Mouse (Mus musculus): ENCODE measurements around the gene Lrrc8c.

The Lrrc8c gene

DNA sequence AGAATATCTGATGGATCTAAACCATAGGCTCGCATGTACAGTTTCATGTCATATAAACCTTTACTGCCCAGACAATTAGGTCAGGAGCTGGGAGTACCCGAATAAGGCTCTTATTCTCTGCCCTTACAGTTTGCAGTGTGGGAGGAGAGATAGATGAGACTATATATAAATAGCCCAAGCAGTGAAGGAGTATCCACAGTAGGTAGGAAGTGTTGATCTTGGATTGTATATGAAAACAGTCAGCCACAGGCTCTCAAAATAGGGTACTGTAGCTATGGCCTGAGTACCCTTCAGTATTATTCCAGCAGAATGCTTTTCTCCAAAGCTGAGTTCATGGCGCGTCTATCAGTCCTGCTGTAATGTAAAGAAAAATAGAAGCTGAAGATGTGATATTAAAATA is 27.9 kb downstream of the Lrrc8c start:
- DNase-seq (ENCODE audit: low spot score in 2 of 2) = no peak

DNA sequence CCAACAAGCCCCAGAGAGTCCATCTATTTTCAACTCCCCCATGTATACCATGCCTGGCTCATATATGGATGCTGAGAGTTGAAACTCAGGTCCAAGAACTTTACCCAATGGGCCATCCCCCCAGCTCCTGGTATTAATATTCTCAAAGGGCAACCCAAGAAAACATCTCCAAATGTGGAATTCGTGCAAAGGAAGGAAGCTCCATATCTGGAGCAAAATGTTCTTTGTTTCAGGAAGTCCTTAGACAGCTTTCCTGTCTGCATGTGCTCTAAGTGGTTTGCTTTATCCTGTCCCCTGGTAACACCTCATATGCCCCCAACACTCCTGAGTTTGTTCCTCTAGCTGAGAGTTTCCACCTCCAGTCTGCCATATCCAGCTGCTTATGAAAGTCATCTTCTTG is 32.6 kb downstream of the Lrrc8c start:
- DNase-seq (ENCODE audit: low spot score in 2 of 2) = no peak

DNA sequence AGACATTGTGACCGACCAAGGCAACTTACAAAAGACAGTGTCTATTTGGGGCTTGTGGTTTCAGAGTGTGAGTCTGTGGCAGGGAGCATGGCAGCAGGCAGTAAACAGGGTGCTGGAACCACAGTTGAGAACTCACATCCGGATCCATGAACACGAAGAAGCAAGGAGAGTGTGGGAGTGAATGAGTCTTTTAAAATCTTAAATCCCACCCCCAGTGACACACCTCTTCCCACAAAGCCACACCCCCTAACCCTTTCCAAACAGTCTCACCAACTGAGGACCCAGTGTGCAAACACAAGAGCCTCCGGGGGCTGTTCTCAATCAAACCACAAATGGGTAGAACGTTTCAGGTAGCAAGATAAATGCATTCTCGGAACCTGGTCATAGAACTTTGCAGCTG is 37.1 kb downstream of the Lrrc8c start:
- no peak for DNase-seq (ENCODE audit: low spot score in 2 of 2)

DNA sequence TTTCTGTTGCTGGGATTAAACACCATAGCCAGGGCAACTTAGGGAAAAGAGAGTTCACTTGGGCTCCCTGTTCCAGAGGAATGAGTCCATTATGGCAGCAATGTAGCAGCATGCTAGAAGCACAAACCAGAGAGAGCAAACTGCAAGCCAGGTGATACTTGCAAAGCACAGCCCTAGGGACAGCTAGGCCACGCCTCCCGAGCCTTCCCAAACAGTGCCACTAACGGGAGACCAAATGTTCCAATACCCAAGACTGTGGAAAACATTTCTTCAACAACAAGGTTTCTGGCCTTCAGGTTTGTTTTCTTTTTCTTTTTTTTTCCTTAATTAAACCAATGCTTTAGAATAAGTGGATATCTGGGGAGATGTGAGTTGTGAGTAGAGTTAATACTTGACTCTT is 38.2 kb downstream of the Lrrc8c start:
- no peak for DNase-seq (ENCODE audit: low spot score in 2 of 2)

DNA sequence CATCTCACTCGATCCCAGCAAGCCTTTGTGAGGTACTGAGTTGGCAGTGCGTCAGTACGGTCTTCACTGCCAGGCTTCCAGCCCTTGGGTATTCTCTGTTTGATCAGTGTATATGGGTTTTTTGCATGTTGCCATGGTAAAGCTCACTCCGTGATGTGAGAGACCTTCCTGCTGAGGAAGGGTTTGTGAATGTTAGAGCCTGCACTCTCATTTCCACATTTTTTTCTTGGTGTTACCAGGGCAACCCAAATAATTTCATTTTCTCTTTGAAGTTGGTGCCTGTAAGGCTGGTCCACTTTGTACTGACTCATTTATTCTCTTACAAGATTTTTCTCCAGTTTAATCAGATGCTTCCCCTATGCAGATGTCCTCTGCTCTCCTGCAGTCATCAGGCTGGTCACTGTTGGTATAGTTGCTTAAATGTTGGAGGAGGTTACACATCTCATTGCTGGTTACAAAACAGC is 38.6 kb downstream of the Lrrc8c start:
- DNase-seq (ENCODE audit: low spot score in 2 of 2) = no peak

DNA sequence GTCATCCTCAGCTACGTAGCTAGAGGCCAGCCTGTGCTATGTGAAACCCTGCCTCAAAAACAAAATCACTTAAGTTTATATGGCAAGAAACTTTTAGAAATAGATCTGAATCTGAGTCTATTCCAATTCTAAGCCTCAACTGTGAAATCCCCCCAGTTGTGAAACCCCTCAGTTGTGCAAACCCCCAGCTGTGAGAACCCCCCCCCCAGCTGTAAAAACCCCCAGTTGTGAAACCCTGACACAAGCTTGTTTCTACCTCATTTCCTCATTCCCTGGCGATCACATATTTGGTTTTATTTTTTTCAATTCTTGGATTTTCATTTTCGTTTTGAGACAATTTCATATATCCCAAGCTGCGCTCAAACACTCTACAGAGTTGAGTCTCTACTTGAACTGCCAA is 39.3 kb downstream of the Lrrc8c start:
- DNase-seq (ENCODE audit: low spot score in 2 of 2) = no peak

DNA sequence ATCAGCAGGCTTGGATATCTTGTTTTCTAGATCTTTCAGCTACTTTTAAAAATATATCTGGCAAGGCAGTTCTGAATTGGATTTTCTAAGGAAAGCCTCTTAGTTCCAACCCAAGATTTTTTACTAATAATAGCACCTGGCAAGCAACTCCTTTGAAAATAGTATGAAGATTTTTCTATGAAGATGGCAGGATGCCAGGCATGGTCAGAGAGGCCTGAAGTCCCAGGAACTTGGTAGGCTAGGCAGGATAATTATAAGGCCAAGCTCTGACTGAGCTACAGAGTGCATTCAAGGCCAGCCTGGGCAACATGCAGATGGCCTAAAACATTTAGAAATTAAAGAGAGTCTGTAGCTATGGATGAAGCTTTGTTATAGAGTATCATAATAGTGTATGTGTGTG is 42.7 kb downstream of the Lrrc8c start:
- DNase-seq (ENCODE audit: low spot score in 2 of 2) = no peak

DNA sequence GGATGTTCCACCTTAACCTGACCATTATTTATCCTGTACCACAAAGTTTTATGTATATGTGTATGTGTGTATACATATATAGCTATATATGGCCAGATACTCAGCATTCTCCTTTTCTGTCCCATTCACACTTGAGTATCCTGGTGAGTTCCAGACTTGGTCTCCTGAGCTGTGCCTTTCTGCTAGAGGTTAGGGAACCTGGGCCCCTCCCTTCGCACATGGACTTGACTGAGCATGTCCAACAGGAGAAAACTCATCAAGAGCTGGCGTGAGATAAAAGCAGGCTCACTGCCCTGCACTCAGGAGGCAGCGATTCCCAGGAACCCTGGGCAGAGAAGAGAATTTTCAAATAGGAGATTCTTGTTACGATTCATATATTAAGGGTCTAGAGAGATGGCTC is 45.6 kb downstream of the Lrrc8c start:
- no peak for DNase-seq (ENCODE audit: low spot score in 2 of 2)

DNA sequence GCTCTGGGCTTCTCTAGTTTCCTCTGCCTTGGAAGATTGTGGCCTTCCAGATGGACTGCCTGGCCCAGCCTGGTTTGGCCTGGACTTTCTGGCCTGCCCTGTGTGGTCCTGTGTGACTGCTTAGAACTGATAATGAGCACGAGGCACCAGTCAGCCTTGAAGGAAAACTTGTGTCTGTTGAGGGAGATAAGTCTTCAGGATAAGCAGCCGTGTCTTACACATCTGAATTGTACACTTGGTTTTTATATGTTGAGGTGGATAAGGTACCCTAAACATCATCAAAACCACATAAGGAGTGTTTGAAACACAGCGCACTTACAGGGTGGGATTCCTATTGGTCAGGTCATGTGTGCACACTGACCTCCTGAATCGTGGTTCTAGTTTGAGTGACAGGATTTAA is 46.6 kb downstream of the Lrrc8c start:
- DNase-seq (ENCODE audit: low spot score in 2 of 2) = no peak

DNA sequence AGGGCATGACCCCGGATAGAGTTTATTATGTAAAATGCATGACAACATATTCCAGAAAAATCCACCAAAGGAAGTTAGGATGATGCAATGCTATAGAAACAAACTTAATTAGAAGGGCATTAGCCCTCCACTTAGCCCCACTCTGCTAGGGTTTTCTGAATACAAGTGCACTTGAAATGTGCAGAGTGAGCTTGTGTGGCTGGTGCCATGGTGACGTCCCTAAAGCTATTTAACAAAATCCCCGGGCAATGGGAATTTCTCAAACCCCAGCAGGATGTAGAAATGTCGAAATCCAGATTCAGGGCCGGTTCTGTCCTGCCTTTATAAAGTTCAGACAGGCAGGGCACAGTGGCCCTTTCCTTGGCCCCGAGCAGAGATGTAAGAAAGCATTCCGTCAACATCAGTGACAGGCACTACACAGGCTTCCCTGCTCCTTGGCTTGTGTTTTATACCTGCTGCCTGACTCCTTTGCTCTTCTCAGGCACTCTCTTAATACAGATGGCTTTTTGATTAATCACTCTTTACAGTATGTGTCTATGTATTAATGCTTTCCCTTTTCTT is 47.7 kb downstream of the Lrrc8c start:
- DNase-seq (ENCODE audit: low spot score in 2 of 2) = no peak

DNA sequence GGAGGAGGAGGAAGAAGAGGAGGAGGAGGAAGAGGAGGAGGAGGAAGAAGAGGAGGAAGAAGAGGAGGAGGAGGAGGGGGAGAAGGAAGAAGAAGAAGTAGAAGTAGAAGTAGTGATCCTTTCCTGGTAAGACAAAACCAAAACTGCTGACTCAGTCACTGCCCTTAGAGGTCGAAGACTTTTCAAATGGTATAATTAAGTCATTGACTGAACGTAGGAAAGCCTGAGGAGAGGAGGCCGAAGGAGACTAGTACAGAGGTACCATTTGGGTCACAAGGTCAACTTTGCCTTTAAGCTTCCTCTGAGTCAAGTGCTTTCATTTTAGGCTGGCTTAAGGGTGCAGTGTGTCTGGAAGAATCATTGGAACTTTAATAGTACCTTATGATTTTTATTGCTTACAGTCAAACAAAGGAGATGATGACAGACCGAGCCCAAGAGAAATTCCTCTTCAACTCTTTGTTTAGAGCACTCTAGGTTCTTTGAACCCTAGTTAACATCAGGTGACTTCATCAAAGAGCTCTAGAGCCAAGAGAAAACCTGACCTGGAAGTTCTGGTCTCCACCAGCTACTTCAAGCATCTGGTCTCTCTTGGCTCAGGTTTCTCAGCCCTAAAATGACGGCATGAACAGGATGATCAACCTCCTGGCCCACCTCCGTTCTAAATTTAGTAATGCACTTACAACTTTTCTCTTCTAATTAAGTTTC is 49.0 kb downstream of the Lrrc8c start:
- no peak for DNase-seq (ENCODE audit: low spot score in 2 of 2)

DNA sequence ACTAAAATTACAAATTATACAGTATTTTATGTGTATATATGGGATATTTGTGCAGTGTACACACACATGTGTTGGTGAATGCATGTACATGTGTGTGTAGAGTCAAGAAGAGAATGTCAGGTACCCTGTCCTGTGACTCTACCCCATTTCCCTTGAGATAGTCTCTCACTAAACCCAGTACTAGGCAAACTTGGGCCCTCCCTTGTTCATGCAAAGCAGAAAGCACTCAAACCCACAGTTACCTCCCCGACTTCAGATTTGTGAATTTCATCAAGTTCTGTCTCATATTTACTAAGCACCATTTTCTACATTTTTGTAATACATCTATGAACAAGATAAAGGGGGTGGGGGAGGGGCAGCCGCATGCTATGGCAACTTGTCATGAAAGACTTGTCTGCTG is 50.0 kb downstream of the Lrrc8c start:
- DNase-seq (ENCODE audit: low spot score in 2 of 2) = no peak

DNA sequence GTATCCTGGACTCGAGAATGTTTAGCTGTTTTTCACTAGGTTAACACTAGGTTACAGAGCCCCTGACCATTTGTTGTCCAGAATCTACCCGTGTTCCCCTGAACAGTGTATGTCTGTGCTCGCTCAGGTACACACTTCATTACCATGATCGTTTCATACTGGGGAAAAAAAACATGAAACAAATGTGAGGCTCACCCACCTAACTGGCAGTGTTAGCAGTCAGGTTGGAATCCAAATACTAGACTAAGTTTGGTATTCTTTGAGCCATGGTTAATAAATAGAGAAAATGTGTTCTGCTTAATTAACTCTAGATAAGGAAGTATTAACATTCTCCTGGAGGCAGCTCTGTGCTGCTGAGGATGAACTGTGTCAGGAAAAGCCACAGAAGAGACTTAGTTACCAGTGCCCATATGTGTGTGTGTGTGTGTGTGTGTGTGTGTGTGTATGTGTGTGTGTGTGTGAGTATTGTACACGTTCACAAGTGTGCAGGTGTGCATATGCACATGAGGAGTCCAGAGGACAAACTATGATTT is 53.0 kb downstream of the Lrrc8c start:
- no peak for DNase-seq (ENCODE audit: low spot score in 2 of 2)

DNA sequence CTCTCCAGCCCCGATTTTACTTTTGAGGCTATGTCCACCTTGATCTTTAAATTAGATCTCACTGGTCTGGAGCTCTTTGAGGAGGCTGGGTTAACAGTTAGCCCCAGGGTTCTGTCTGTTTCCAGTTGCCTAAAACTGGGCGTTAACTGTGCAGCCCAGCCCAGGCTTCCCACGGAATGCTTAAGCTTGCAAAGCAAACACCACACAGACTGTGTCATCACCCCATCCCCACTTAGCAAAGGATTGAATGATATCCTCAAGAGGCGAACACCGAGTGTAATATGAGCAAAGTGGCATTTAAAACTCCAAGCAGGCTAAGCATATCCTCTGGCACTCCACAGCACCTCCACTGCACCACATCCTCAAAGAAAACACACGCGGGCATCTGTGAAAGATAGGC is 53.7 kb downstream of the Lrrc8c start:
- no peak for DNase-seq (ENCODE audit: low spot score in 2 of 2)

DNA sequence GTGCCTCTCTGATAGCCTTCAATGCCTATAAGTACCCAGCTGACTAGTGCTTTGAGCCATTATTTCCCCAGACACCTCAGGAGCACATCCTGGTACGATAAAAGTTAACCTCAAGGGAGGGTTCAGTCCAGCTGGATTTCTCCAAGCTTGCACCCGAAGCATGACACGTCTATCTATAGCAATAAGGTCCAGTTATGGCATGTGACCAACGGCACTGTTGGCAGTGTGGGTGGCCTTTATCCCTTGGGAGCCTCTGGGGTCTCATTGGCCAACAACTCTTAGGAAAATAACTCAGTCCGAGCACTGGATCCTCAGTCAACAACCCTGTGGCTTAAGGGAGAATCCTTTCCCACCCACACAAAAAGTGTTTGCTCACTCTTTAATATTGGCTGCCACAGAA is 55.6 kb downstream of the Lrrc8c start:
- no peak for DNase-seq (ENCODE audit: low spot score in 2 of 2)

DNA sequence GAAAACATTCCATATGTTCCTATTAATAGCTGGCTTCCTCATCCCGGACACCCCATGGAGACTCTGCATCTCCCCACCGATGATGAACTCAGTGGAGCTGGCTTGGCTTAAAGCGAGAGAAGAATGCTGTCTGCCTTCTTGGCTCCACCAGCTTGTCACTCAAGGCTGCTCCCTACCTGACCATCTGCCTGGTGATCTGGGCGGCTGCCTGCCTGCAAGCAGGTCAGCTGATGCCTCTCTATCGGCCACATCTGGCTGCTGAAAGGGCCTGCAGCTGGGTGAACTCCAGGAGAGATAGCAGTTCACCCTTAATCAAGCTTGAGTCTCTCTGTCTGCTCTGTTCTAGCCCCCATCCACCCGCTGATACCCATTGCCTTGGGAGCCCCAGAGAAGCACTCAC is 56.7 kb downstream of the Lrrc8c start:
- DNase-seq (ENCODE audit: low spot score in 2 of 2) = no peak

DNA sequence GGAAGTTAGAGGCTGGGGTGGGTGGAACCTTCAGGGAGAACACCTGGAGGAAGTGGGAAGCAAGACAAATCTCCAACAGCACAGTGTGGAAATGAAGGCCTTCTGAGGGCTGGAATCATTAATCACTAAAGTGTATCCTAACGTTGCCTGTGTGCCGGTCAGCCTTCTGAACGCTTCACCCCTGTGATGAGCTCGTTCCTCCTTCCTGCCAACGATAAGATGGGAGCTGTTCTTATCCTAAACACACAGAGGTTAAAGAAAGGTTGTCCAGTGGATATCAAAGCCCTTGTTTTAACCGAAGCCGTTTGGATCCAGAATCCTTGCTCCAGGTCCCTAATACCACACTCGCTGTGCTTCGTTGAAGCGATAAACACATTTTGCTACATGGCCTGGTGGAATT is 61.7 kb downstream of the Lrrc8c start:
- no peak for DNase-seq (ENCODE audit: low spot score in 2 of 2)

DNA sequence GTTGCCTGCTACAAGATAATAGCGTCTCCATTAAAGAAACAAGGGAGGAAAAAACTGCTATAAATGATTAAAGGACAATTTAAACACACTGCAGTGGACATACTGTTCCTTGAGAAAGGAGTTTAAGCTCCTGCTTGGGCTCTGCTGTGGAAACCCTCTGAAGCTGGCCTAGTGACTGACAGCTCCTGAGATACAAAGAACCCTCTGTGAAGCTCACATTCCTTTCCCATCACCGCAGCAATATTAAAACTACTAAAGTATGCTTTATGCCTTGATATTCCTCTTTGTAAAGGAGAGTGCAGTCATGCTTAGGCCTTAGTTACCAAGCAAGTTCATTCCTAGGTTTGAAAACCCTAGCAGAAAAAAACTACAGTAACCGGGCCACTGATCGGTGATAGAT is 66.7 kb downstream of the Lrrc8c start:
- DNase-seq (ENCODE audit: low spot score in 2 of 2) = no peak

DNA sequence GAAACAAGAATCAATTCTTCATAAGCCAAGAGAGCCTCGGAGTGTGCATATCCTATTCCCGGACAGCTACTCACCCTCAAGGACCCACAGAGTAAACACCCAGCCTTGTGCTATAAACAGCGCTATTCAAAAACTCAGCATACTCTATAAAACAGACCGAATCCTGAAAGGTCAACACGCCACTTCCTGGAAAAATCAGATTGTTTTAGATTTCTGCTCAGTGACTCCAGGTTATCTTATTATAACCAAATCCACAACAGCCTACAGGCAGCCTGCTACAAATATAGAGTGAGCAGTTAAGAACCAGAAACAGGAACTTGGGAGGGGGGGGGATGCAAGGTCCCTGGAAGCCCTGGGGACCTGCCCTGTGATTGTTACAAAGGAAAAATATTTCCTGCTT is 67.5 kb downstream of the Lrrc8c start:
- DNase-seq (ENCODE audit: low spot score in 2 of 2) = no peak

DNA sequence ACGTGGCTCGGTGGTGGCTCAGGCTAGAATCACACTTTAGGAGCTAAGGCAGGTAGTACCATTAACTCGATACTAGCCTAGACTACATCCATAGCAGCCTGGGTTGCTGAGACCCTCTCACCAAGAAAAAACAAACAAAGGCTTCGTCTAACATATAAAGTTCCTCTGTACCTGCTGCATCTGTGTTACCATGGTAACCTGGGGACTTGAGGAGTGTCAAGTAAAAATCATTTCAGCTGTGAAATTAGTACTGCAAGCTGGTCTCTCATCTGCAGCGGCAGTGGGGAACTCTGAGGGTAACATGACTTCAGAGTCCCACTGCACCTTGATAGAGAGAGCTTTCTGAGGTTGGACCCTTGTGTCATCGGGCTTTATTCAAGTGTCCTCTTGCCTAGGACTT is 68.3 kb downstream of the Lrrc8c start:
- DNase-seq (ENCODE audit: low spot score in 2 of 2) = no peak

DNA sequence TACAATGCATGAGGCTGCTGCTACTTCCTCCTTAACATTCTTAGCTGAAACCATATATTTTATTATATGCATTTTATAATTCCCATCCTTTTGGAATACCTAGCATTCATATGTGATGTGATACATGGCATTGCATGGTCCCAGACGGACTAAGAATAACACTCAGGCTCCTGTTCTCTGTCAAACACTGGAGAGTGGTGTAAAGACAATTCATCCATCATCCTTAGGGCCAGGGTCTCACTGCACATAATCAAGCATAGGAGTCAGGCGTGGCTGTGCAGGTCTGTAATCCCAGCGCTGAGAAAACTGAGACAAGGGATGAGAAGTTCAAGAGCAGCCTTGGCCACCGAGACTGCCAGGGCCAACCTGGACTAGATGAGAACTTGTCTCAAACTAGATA is 69.5 kb downstream of the Lrrc8c start:
- no peak for DNase-seq (ENCODE audit: low spot score in 2 of 2)

DNA sequence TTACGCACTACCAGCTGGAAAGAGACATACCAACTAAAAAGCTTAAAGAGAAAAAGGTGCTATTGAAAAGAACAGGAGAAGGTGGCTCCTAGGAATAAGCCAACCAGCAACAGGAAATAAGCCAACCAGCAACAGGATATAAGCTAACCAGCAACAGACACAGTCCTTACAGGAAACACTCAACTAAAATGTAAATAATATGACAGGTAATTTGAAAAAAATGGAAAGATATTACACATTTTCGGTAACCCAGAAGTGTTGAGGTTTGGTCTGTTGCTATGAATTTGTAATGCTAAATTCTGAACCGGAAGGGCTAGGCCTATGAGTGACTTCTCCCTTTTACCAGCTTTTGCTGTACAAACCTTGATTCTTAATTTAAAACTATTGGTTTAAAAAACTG is 69.9 kb downstream of the Lrrc8c start:
- no peak for DNase-seq (ENCODE audit: low spot score in 2 of 2)

DNA sequence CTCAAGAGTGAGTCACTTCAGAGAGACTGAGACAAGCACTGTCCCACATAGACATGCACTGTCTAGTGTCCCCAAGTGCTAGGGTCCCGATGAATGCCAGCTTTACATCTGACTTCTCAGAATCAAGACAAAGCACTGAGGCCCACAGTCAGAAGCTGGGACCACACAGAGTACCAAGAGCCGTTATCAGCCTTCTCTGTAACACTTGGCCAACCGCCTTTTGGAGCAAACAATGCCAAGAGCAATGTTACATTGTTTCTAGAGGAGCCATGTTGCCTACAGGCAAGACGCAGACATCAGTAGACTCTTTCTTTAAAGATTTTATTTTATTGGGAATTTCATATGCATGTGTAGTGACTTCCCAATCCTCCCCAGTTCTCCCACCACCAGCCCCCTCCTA is 73.2 kb downstream of the Lrrc8c start:
- DNase-seq (ENCODE audit: low spot score in 2 of 2) = no peak

DNA sequence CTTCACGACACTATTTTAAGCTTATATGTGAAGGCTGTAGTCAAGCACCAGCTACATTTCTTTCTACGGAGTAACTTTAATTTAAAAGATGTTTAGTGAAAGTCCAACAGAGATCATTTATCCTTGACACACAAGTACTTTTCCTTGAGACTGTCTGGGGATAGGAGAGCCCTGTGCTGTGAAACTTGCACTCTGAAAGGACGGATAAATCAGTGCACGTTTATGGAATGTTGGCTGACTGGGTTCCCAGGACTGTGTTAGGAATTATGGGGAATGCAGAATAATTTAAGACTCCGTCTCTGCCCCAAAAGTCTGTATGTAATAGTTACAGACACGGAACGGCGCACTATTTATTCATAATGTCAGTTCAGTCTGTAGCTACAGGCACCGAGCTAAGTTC is 74.4 kb downstream of the Lrrc8c start:
- no peak for DNase-seq (ENCODE audit: low spot score in 2 of 2)
